Mouse (Mus musculus): ENCODE measurements around the gene Zfp598. TPM values are rescaled to one million over a fixed set of nuclear protein-coding genes. Genes with fewer than 3 reads are reported as not detected.

Gene Zfp598
- polyA plus RNA-seq, 2 experiments: 29.9 to 91.4 TPM

GRCm38 (mm10) chr17:24696011-24696697, 26.7 kb downstream of the Zfp598 start, which contains the start of the genes Gfer and Noxo1:
Gene Gfer (minus strand): TSS chr17:24696156.
Gene Noxo1 (plus strand): TSS chr17:24696234.
- peak; percentile 78 for DNase-seq (ENCODE audit: low spot score)
- 2% methylated on average over 30 of the region's 76 CpGs for WGBS
- H3K27me3 ChIP-seq (ENCODE audit: control insufficient read depth, insufficient read depth, low read length): no peaks in the 10 kb centered on the region
- no peaks in the 10 kb centered on the region for H3K9me3 ChIP-seq (ENCODE audit: control insufficient read depth, low read length)
- peak within 1 kb of the TSS; percentile 84 for H3K4me3 ChIP-seq (replicated peaks; ENCODE audit: low read length)
- H3K36me3 ChIP-seq (ENCODE audit: control insufficient read depth, insufficient read depth, low read length): peaks cover 34% of the 10 kb centered on the region
- H3K9ac ChIP-seq (ENCODE audit: low read depth, low read length, severe bottlenecking): peak within 1 kb of the TSS; percentile 77
- H3K4me2 ChIP-seq (replicated peaks; ENCODE audit: low read depth, low read length, severe bottlenecking): peak within 1 kb of the TSS; percentile 73
- peaks cover 9% of the 10 kb centered on the region for H3K4me1 ChIP-seq (ENCODE audit: control insufficient read depth, insufficient read depth, low read length)
- ATAC-seq (ENCODE audit: low FRiP score, low read depth): peak; percentile 92
- peak; percentile 77; the same call in 1 of the 2 replicates for TF ChIP-seq POLR2A (IDR thresholded peaks at IDR 0.05; ENCODE audit: borderline replicate concordance, extremely low read depth, insufficient read depth, insufficient read length)
- peak within 1 kb of the TSS; percentile 79 for H3K27ac ChIP-seq (replicated peaks; ENCODE audit: low read depth, low read length)

- peaks cover 9% of the 10 kb centered on the region for H3K4me1 ChIP-seq (ENCODE audit: control insufficient read depth, insufficient read depth, low read length)
- no peaks in the 10 kb centered on the region for H3K9me3 ChIP-seq (ENCODE audit: control insufficient read depth, low read length)
- H3K9ac ChIP-seq (ENCODE audit: low read depth, low read length, severe bottlenecking): no peak overlapping the region
- no peak for DNase-seq (ENCODE audit: low spot score)
- ATAC-seq (ENCODE audit: low FRiP score, low read depth): no peak
- H3K4me3 ChIP-seq (replicated peaks; ENCODE audit: low read length): no peak overlapping the region
- no peak overlapping the region for H3K27ac ChIP-seq (replicated peaks; ENCODE audit: low read depth, low read length)
- WGBS: 36% methylated on average over 5 of the region's 5 CpGs
- H3K36me3 ChIP-seq (ENCODE audit: control insufficient read depth, insufficient read depth, low read length): peaks cover 41% of the 10 kb centered on the region
- no peak overlapping the region for H3K4me2 ChIP-seq (replicated peaks; ENCODE audit: low read depth, low read length, severe bottlenecking)
- H3K27me3 ChIP-seq (ENCODE audit: control insufficient read depth, insufficient read depth, low read length): no peaks in the 10 kb centered on the region
- TF ChIP-seq POLR2A (IDR thresholded peaks at IDR 0.05; ENCODE audit: borderline replicate concordance, extremely low read depth, insufficient read depth, insufficient read length): no peak
Observed at GRCm38 (mm10) chr17:24697985-24698384, 28.5 kb downstream of the Zfp598 start.

GRCm38 (mm10) chr17:24698715-24699114, 29.2 kb downstream of the Zfp598 start:
- peaks cover 9% of the 10 kb centered on the region for H3K4me1 ChIP-seq (ENCODE audit: control insufficient read depth, insufficient read depth, low read length)
- H3K9ac ChIP-seq (ENCODE audit: low read depth, low read length, severe bottlenecking): 0 out of 2 replicates have a peak overlapping the region, but pooled peaks have one; percentile 4
- H3K36me3 ChIP-seq (ENCODE audit: control insufficient read depth, insufficient read depth, low read length): peaks cover 40% of the 10 kb centered on the region
- 68% methylated on average over 9 of the region's 9 CpGs for WGBS
- H3K4me2 ChIP-seq (replicated peaks; ENCODE audit: low read depth, low read length, severe bottlenecking): no peak overlapping the region
- no peak for TF ChIP-seq POLR2A (IDR thresholded peaks at IDR 0.05; ENCODE audit: borderline replicate concordance, extremely low read depth, insufficient read depth, insufficient read length)
- H3K9me3 ChIP-seq (ENCODE audit: control insufficient read depth, low read length): no peaks in the 10 kb centered on the region
- H3K4me3 ChIP-seq (replicated peaks; ENCODE audit: low read length): no peak overlapping the region
- no peak for DNase-seq (ENCODE audit: low spot score)
- ATAC-seq (ENCODE audit: low FRiP score, low read depth): no peak
- no peak overlapping the region for H3K27ac ChIP-seq (replicated peaks; ENCODE audit: low read depth, low read length)
- no peaks in the 10 kb centered on the region for H3K27me3 ChIP-seq (ENCODE audit: control insufficient read depth, insufficient read depth, low read length)

GRCm38 (mm10) chr17:24699473-24699872, 30.0 kb downstream of the Zfp598 start:
- no peak for DNase-seq (ENCODE audit: low spot score)
- H3K4me2 ChIP-seq (replicated peaks; ENCODE audit: low read depth, low read length, severe bottlenecking): no peak overlapping the region
- no peak overlapping the region for H3K4me3 ChIP-seq (replicated peaks; ENCODE audit: low read length)
- H3K27ac ChIP-seq (replicated peaks; ENCODE audit: low read depth, low read length): no peak overlapping the region
- H3K9ac ChIP-seq (ENCODE audit: low read depth, low read length, severe bottlenecking): no peak overlapping the region
- peaks cover 47% of the 10 kb centered on the region for H3K36me3 ChIP-seq (ENCODE audit: control insufficient read depth, insufficient read depth, low read length)
- H3K4me1 ChIP-seq (ENCODE audit: control insufficient read depth, insufficient read depth, low read length): peaks cover 9% of the 10 kb centered on the region
- TF ChIP-seq POLR2A (IDR thresholded peaks at IDR 0.05; ENCODE audit: borderline replicate concordance, extremely low read depth, insufficient read depth, insufficient read length): no peak
- no peak for ATAC-seq (ENCODE audit: low FRiP score, low read depth)
- H3K27me3 ChIP-seq (ENCODE audit: control insufficient read depth, insufficient read depth, low read length): no peaks in the 10 kb centered on the region
- WGBS: 94% methylated on average over 2 of the region's 2 CpGs
- H3K9me3 ChIP-seq (ENCODE audit: control insufficient read depth, low read length): no peaks in the 10 kb centered on the region

- no peak for ATAC-seq (ENCODE audit: low FRiP score, low read depth)
- peaks cover 60% of the 10 kb centered on the region for H3K36me3 ChIP-seq (ENCODE audit: control insufficient read depth, insufficient read depth, low read length)
- WGBS: 89% methylated on average over 9 of the region's 9 CpGs
Observed at GRCm38 (mm10) chr17:24701251-24701650, 31.8 kb downstream of the Zfp598 start.

More at GRCm38 (mm10) chr17:24701251-24701650, 31.8 kb downstream of the Zfp598 start:
- Histone ChIP-seq H3K9me3 (ENCODE audit: control insufficient read depth, low read length) (no peaks in the 10 kb centered on the region), H3K4me3 (replicated peaks; ENCODE audit: low read length) (no peak overlapping the region), H3K4me2 (replicated peaks; ENCODE audit: low read depth, low read length, severe bottlenecking) (no peak overlapping the region), H3K27ac (replicated peaks; ENCODE audit: low read depth, low read length) (no peak overlapping the region), H3K9ac (ENCODE audit: low read depth, low read length, severe bottlenecking) (no peak overlapping the region), H3K27me3 (ENCODE audit: control insufficient read depth, insufficient read depth, low read length) (no peaks in the 10 kb centered on the region), H3K4me1 (ENCODE audit: control insufficient read depth, insufficient read depth, low read length) (peaks cover 6% of the 10 kb centered on the region)
- no peak for TF ChIP-seq POLR2A (IDR thresholded peaks at IDR 0.05; ENCODE audit: borderline replicate concordance, extremely low read depth, insufficient read depth, insufficient read length)
- DNase-seq (ENCODE audit: low spot score): no peak
